Mouse (Mus musculus): ENCODE measurements around the gene Nrxn2.

- no peak for TF ChIP-seq POLR2A (IDR thresholded peaks at IDR 0.05; ENCODE audit: low read depth, low read length)
- no peak for TF ChIP-seq CTCF (IDR thresholded peaks at IDR 0.05; ENCODE audit: extremely low read depth, insufficient read length, insufficient replicate concordance, low read depth, low read length)
Measured at GRCm38 (mm10) chr19:6398447-6399284, 19.9 kb upstream of the Nrxn2 start.

All from small intestine, adult 2 months (tissue).